27 mouse cellular contexts compared by ENCODE assay signal in genomic region chr16:77034751-77035150, GRCm38 (mm10). TPM values are rescaled to one million over a fixed set of nuclear protein-coding genes. Genes with fewer than 3 reads are reported as not detected.
DNase-seq lines count a peak whose midpoint lies in the region; ATAC-seq and TF ChIP-seq lines count a peak whose summit lies in the region.
"Had no signal": no experiment of that assay in that cellular context is flagged by ENCODE, and none has a peak within 500 bp of the region (broad histone marks: within the 10 kb centered on the region; RNA-seq: fewer than 3 reads in every experiment).

No protein-coding gene starts in this region.

- H3K9me3 ChIP-seq in forebrain, embryonic 16.5 days (ENCODE audit: control insufficient read depth, low read length) = no peaks in the 10 kb centered on the region
- H3K9me3 ChIP-seq in forebrain, embryonic 10.5 days = no peaks in the 10 kb centered on the region
- H3K9me3 ChIP-seq: heart, embryonic 12.5 days; hindbrain, embryonic 15.5 days; kidney, embryonic 15.5 days; liver, embryonic 12.5 days; midbrain, embryonic 10.5 days; midbrain, embryonic 15.5 days had no signal

- H3K4me2 ChIP-seq in forebrain, embryonic 16.5 days (ENCODE audit: low read length) = no peak overlapping the region
- H3K4me2 ChIP-seq: heart, embryonic 12.5 days; hindbrain, embryonic 15.5 days; kidney, embryonic 15.5 days; liver, embryonic 12.5 days; midbrain, embryonic 15.5 days had no signal

- no peak for DNase-seq in forebrain, embryonic 10.5 days (ENCODE audit: extremely low spot score, low spot score)
- DNase-seq in left cerebral cortex, adult 2 months (ENCODE audit: extremely low spot score in 1 of 2, low spot score in 2 of 2) = no peak
- no peak for DNase-seq in left cerebral cortex, postnatal 36 days (ENCODE audit: low spot score in 2 of 2)
- peak; percentile 62 for DNase-seq in brain, adult 2 months (ENCODE audit: low read depth, low spot score)
- no peak for DNase-seq in kidney, postnatal 4 days
- DNase-seq: adrenal gland, postnatal 25 days; cerebellum, adult 2 months; cerebellum, postnatal 14 days; gastrocnemius, adult 2 months; gastrocnemius, postnatal 36 days; heart, adult 2 months; kidney, adult 18-20 months; kidney, postnatal 25 days; layer of hippocampus, postnatal 36 days; liver, postnatal 0 days; lung, postnatal 10 days; thymus, postnatal 4 days had no signal

- H3K4me1 ChIP-seq in forebrain, embryonic 16.5 days (replicated peaks; ENCODE audit: control insufficient read depth, insufficient read depth, low read length) = peaks cover 9% of the 10 kb centered on the region
- peaks cover 7% of the 10 kb centered on the region for H3K4me1 ChIP-seq in forebrain, embryonic 10.5 days
- H3K4me1 ChIP-seq: hindbrain, embryonic 15.5 days had no signal

- H3K27me3 ChIP-seq in forebrain, embryonic 16.5 days (replicated peaks; ENCODE audit: control insufficient read depth, insufficient read depth, low read length) = no peaks in the 10 kb centered on the region
- H3K27me3 ChIP-seq in forebrain, embryonic 10.5 days (ENCODE audit: poor library complexity, severe bottlenecking) = no peaks in the 10 kb centered on the region
- H3K27me3 ChIP-seq: heart, embryonic 12.5 days; hindbrain, embryonic 15.5 days; kidney, embryonic 15.5 days; liver, embryonic 12.5 days; midbrain, embryonic 15.5 days had no signal

- no peak overlapping the region for H3K9ac ChIP-seq in forebrain, embryonic 16.5 days (replicated peaks; ENCODE audit: low read depth, low read length)
- H3K9ac ChIP-seq: heart, embryonic 12.5 days; hindbrain, embryonic 15.5 days; kidney, embryonic 15.5 days; liver, embryonic 12.5 days; liver, postnatal 0 days; midbrain, embryonic 15.5 days had no signal

- 77% methylated on average over 8 of the region's 8 CpGs for WGBS in forebrain, embryonic 16.5 days
- 96% methylated on average over 8 of the region's 8 CpGs for WGBS in forebrain, embryonic 10.5 days

- 0 out of 2 replicates have a peak, but pooled peaks cover 2% of the 10 kb centered on the region for H3K36me3 ChIP-seq in forebrain, embryonic 16.5 days (ENCODE audit: control insufficient read depth, insufficient read depth)
- peaks cover 34% of the 10 kb centered on the region for H3K36me3 ChIP-seq in forebrain, embryonic 10.5 days (replicated peaks)

- H3K4me3 ChIP-seq in forebrain, embryonic 16.5 days (replicated peaks; ENCODE audit: low read length) = no peak overlapping the region
- H3K4me3 ChIP-seq in forebrain, embryonic 10.5 days = no peak overlapping the region
- H3K4me3 ChIP-seq in left cerebral cortex, adult 2 months = no peak overlapping the region
- H3K4me3 ChIP-seq: gastrocnemius, adult 2 months; heart, adult 2 months; heart, embryonic 12.5 days; hindbrain, embryonic 15.5 days; kidney, embryonic 15.5 days; liver, embryonic 12.5 days; midbrain, embryonic 10.5 days; midbrain, embryonic 15.5 days had no signal

- peak; percentile 68; the same call in 1 of the 2 replicates for ATAC-seq in forebrain, embryonic 16.5 days
- peak; percentile 41; the same call in 1 of the 2 replicates for ATAC-seq in monocyte, adult 5-6 weeks (replicated peaks; ENCODE audit: insufficient number of reproducible peaks, low FRiP score, low TSS enrichment, poor library complexity, severe bottlenecking)
- ATAC-seq: CD4-positive, CD25-positive, alpha-beta regulatory T cell, adult 4 months; liver, embryonic 12.5 days; liver, postnatal 0 days; midbrain, embryonic 15.5 days had no signal

- H3K27ac ChIP-seq in forebrain, embryonic 16.5 days (ENCODE audit: low read length) = no peak overlapping the region
- H3K27ac ChIP-seq in forebrain, embryonic 10.5 days = no peak overlapping the region
- peak overlapping the region; percentile 74 for H3K27ac ChIP-seq in left cerebral cortex, adult 2 months
- H3K27ac ChIP-seq: gastrocnemius, adult 2 months; heart, adult 2 months; hindbrain, embryonic 15.5 days; kidney, embryonic 15.5 days; liver, embryonic 12.5 days; macrophage; midbrain, embryonic 10.5 days; midbrain, embryonic 15.5 days had no signal

- intact Hi-C loops in left cerebral cortex, adult 2 months (cut with DNase I) = loop anchor here (5.0 kb wide), 1 partner anchor 82 kb away; no protein-coding TSS in a partner anchor
- intact Hi-C loops in left cerebral cortex, postnatal 36 days (cut with DNase I) = no loop called here

- TF ChIP-seq CTCF in left cerebral cortex, adult 2 months (IDR thresholded peaks at IDR 0.05) = no peak

RNA-seq across cellular contexts. Expression of gene Usp25, which starts 21.2 kb away (rescaled TPM):
- 10.9 and 11.2 TPM in 2 replicates for polyA plus RNA-seq in forebrain, embryonic 16.5 days (2015; fragmentation: Nextera tagmentation; extraction: Ambion mirVana)
- polyA plus RNA-seq in forebrain, embryonic 10.5 days (2016; fragmentation: Nextera tagmentation; extraction: Ambion mirVana) = 18.8 and 19.1 TPM in 2 replicates
- 10 to 100 TPM; 32.5 to 36.6 TPM for total RNA-seq in left cerebral cortex, adult 2 months (2021)
- 10 to 100 TPM; 31.9 TPM for total RNA-seq in left cerebral cortex, postnatal 36 days (2021)
- total RNA-seq in monocyte, adult 5-6 weeks (2017) = 133 to 147 TPM (median 143 TPM) in 3 replicates
